Mouse (Mus musculus) naive thymus-derived CD4-positive, alpha-beta T cell, adult 2 months (primary cell): ENCODE data around the gene Napsa.

Experiments used
- DNase-seq: peaks from one replicate; pipeline ENCODE4 v3.0.0-alpha.2; 2011; ENCODE audit warnings: low read depth

Napsa gene

GRCm38 (mm10) chr7:44572213-44572701 lies at the start of gene Napsa:
Napsa (plus strand) TSS chr7:44572380.
- no peak for DNase-seq

GRCm38 (mm10) chr7:44523056-44523455 lies 49.1 kb upstream of the Napsa start:
- DNase-seq, result no peak

- DNase-seq, result no peak
Observed at GRCm38 (mm10) chr7:44524502-44524901, 47.7 kb upstream of the Napsa start, which contains the start of gene Mybpc2. Mybpc2 (minus strand) TSS chr7:44524656.

GRCm38 (mm10) chr7:44525126-44525832 lies 46.9 kb upstream of the Napsa start:
- no peak for DNase-seq

- peak; percentile 23 for DNase-seq
Observed at GRCm38 (mm10) chr7:44526414-44527154, 45.6 kb upstream of the Napsa start.

GRCm38 (mm10) chr7:44527483-44528398 lies 44.4 kb upstream of the Napsa start:
- DNase-seq, result peak; percentile 88

- no peak for DNase-seq
Observed at GRCm38 (mm10) chr7:44529518-44529917, 42.7 kb upstream of the Napsa start.

GRCm38 (mm10) chr7:44530507-44530906 lies 41.7 kb upstream of the Napsa start:
- no peak for DNase-seq

- no peak for DNase-seq
Observed at GRCm38 (mm10) chr7:44531207-44531606, 41.0 kb upstream of the Napsa start.

- DNase-seq, result no peak
Observed at GRCm38 (mm10) chr7:44531946-44532732, 40.0 kb upstream of the Napsa start, which contains the start of gene Spib. Spib (minus strand) TSS chr7:44532071.

- DNase-seq, result no peak
Observed at GRCm38 (mm10) chr7:44532918-44533745, 39.0 kb upstream of the Napsa start.

GRCm38 (mm10) chr7:44533746-44534045 lies 38.5 kb upstream of the Napsa start:
- no peak for DNase-seq

- no peak for DNase-seq
Observed at GRCm38 (mm10) chr7:44534242-44534641, 37.9 kb upstream of the Napsa start.

GRCm38 (mm10) chr7:44534656-44535441 lies 37.3 kb upstream of the Napsa start:
- no peak for DNase-seq

GRCm38 (mm10) chr7:44535657-44536589 lies 36.3 kb upstream of the Napsa start:
- DNase-seq, result no peak

- DNase-seq, result no peak
Observed at GRCm38 (mm10) chr7:44536590-44536968, 35.6 kb upstream of the Napsa start.

GRCm38 (mm10) chr7:44537009-44537408 lies 35.2 kb upstream of the Napsa start:
- DNase-seq, result no peak

GRCm38 (mm10) chr7:44537496-44537895 lies 34.7 kb upstream of the Napsa start:
- DNase-seq, result no peak
